Mouse (Mus musculus) urinary bladder, postnatal 4 days (tissue): ENCODE data around the gene Ube2d2b.

Experiments used
- DNase-seq, 2 experiments: peaks; one replicate each; pipeline ENCODE4 v3.0.0; 2021 to 2022; ENCODE audit warnings: low spot score in 2 of 2

Ube2d2b gene

GRCm38 (mm10) chr5:107829998-107830560 lies at the start of gene Ube2d2b:
Gene Ube2d2b, plus strand, starts transcription at chr5:107830099.
- no peak for DNase-seq

- no peak for DNase-seq
These were observed 47.5 kb upstream of the Ube2d2b start for GRCm38 (mm10) chr5:107782360-107782759.

- DNase-seq: no peak
These were observed 42.0 kb upstream of the Ube2d2b start for GRCm38 (mm10) chr5:107787682-107788443.

GRCm38 (mm10) chr5:107789492-107789891 lies 40.4 kb upstream of the Ube2d2b start:
- DNase-seq: no peak

- DNase-seq: no peak
These were observed 37.9 kb upstream of the Ube2d2b start for GRCm38 (mm10) chr5:107791966-107792365.

- no peak for DNase-seq
These were observed 37.4 kb upstream of the Ube2d2b start for GRCm38 (mm10) chr5:107792516-107792915.

- DNase-seq: no peak
These were observed 36.6 kb upstream of the Ube2d2b start for GRCm38 (mm10) chr5:107793258-107793657.

GRCm38 (mm10) chr5:107793927-107794326 lies 36.0 kb upstream of the Ube2d2b start:
- DNase-seq: no peak

GRCm38 (mm10) chr5:107798290-107798689 lies 31.6 kb upstream of the Ube2d2b start:
- DNase-seq: no peak

GRCm38 (mm10) chr5:107801234-107801633 lies 28.7 kb upstream of the Ube2d2b start:
- no peak for DNase-seq

- DNase-seq: no peak
These were observed 27.3 kb upstream of the Ube2d2b start for GRCm38 (mm10) chr5:107802621-107803020.

GRCm38 (mm10) chr5:107807496-107807895 lies 22.4 kb upstream of the Ube2d2b start:
- DNase-seq: no peak

GRCm38 (mm10) chr5:107814651-107815050 lies 15.2 kb upstream of the Ube2d2b start:
- no peak for DNase-seq

- no peak for DNase-seq
These were observed 7.4 kb upstream of the Ube2d2b start for GRCm38 (mm10) chr5:107822521-107822920.

- no peak for DNase-seq
These were observed 1.5 kb downstream of the Ube2d2b start for GRCm38 (mm10) chr5:107831351-107831750.

- DNase-seq: no peak
These were observed 4.4 kb downstream of the Ube2d2b start for GRCm38 (mm10) chr5:107834287-107834686.

- DNase-seq: no peak
These were observed 9.2 kb downstream of the Ube2d2b start for GRCm38 (mm10) chr5:107838891-107839644.

- DNase-seq: no peak
These were observed 10.8 kb downstream of the Ube2d2b start for GRCm38 (mm10) chr5:107840549-107841238.

- peak in 1 of 2 experiments; percentile 36 for DNase-seq
These were observed 17.4 kb downstream of the Ube2d2b start for GRCm38 (mm10) chr5:107847349-107847748.

GRCm38 (mm10) chr5:107847817-107848216 lies 17.9 kb downstream of the Ube2d2b start:
- no peak for DNase-seq

- DNase-seq: no peak
These were observed 19.1 kb downstream of the Ube2d2b start for GRCm38 (mm10) chr5:107848964-107849363.

- DNase-seq: no peak
These were observed 23.9 kb downstream of the Ube2d2b start for GRCm38 (mm10) chr5:107853807-107854206.
